Mouse (Mus musculus) embryonic fibroblast, embryonic 13.5 days (primary cell): ENCODE measurements around the gene Lrrc8c.

ENCODE experiments used
- CTCF ChIP-seq: IDR thresholded peaks from 2 replicates; pipeline ENCODE4 v1.5.1; 2011; ENCODE audit warnings: mild to moderate bottlenecking, control low read depth, low read length, moderate library complexity, borderline replicate concordance; ENCODE audit not compliant: insufficient read depth
- POLR2A ChIP-seq: IDR thresholded peaks from 2 replicates; pipeline ENCODE4 v1.6.1; 2011; ENCODE audit warnings: low read depth, mild to moderate bottlenecking, control low read depth, low read length, moderate library complexity

DNA sequence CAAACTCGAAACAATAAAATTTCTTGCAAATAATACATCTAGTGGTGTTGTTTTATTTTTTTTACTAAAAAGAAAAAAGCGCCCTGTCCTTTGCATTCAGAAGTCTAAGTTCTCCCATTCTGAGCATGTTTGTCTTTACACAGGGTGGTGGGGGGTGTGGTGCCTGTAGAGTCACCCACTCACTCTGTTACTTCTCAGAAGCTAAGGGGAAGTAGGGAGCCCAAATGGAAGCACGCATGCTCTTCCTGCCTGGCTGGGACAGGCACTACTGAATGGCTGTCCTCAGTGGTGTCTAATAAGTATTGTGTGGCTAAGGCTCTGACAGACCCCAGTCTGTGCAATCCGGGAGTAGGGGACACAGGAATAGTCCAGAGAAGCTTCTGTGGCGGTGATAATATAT lies 107.9 kb downstream of the Lrrc8c start:
- TF ChIP-seq POLR2A (no peak), CTCF (no peak)
